Mouse (Mus musculus): ENCODE measurements around the gene Tnpo1.

DNA sequence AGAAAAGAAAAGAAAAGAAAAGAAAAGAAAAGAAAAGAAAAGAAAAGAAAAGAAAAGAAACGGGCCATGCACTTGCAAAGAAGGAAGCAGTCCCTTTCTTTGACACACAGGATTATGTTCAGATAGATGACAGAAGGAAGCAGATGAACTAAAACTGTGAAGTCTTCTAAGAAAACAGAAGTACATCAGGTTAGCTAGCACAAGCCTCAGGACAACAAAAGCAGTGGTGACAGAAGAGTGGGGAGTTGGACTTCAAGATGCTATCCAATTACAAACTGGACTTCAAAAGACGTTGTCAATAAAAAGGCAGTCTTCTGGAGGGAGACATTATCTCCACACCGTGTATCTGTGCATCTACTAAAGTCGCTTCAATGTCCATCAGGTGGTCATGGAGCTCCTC lies 113.9 kb downstream of the Tnpo1 start:
- TF ChIP-seq CTCF (conservative IDR thresholded peaks at IDR 0.05; ENCODE audit: low read length) (no peak), NANOG (IDR thresholded peaks at IDR 0.05; ENCODE audit: borderline replicate concordance, low read length) (no peak)
